Mouse (Mus musculus): Measurements from ENCODE around the gene Dtd1. TPM values are rescaled to one million over a fixed set of nuclear protein-coding genes. Genes with fewer than 3 reads are reported as not detected.
"Not testable (repeated sequence)": the region's sequence is repeated elsewhere in the genome, so short reads cannot be mapped to it uniquely, and the experiment has no call there.

Dtd1 gene
- 48.1 and 50.8 TPM in 2 replicates for polyA plus RNA-seq (2015; fragmentation: Nextera tagmentation; extraction: Ambion mirVana)

- peak; percentile 91 for ATAC-seq (ENCODE audit: insufficient number of reproducible peaks, insufficient read depth, low FRiP score, low TSS enrichment, low read depth)
- WGBS, result 1% methylated on average over 50 of the region's 50 CpGs
- H3K27ac ChIP-seq, result no peak within 1 kb of the TSS
Observed at GRCm38 (mm10) chr2:144599831-144600687, at the start of gene Dtd1. Gene Dtd1 (plus strand): TSS chr2:144599897.

GRCm38 (mm10) chr2:144550529-144550928 lies 49.2 kb upstream of the Dtd1 start, which contains the start of gene Rbbp9:
Gene Rbbp9 (minus strand): TSS chr2:144550869.
- Histone ChIP-seq H3K36me3 (peaks cover 20% of the 10 kb centered on the region), H3K4me2 (peak within 1 kb of the TSS; percentile 64), H3K4me3 (peak within 1 kb of the TSS; percentile 63), H3K9ac (peak within 1 kb of the TSS; percentile 85), H3K9me3 (no peaks in the 10 kb centered on the region), H3K27ac (peak within 1 kb of the TSS; percentile 87), H3K27me3 (no peaks in the 10 kb centered on the region), H3K4me1 (peaks cover 5% of the 10 kb centered on the region; the same call in 1 of the 2 replicates)
- WGBS, result under 1% methylated on average over 17 of the region's 17 CpGs
- peak; percentile 93 for ATAC-seq (ENCODE audit: insufficient number of reproducible peaks, insufficient read depth, low FRiP score, low TSS enrichment, low read depth)

More at GRCm38 (mm10) chr2:144599831-144600687, at the start of gene Dtd1:
- Histone ChIP-seq H3K4me1 (peaks cover 2% of the 10 kb centered on the region; the same call in 1 of the 2 replicates), H3K4me2 (peak within 1 kb of the TSS; percentile 68), H3K9me3 (no peaks in the 10 kb centered on the region), H3K36me3 (peaks cover 9% of the 10 kb centered on the region), H3K9ac (peak within 1 kb of the TSS; percentile 89), H3K27me3 (no peaks in the 10 kb centered on the region), H3K4me3 (peak within 1 kb of the TSS; percentile 71)

- no peaks in the 10 kb centered on the region for H3K9me3 ChIP-seq
- no peak overlapping the region for H3K4me3 ChIP-seq
- H3K36me3 ChIP-seq, result peaks cover under 1% of the 10 kb centered on the region; the same call in 1 of the 2 replicates
- no peak overlapping the region for H3K4me2 ChIP-seq
- 96% methylated on average over 3 of the region's 3 CpGs for WGBS
- no peak overlapping the region for H3K9ac ChIP-seq
- no peaks in the 10 kb centered on the region for H3K27me3 ChIP-seq
- peaks cover 18% of the 10 kb centered on the region for H3K4me1 ChIP-seq
- H3K27ac ChIP-seq, result no peak overlapping the region
- no peak for ATAC-seq (ENCODE audit: insufficient number of reproducible peaks, insufficient read depth, low FRiP score, low TSS enrichment, low read depth)
Observed at GRCm38 (mm10) chr2:144553905-144554304, 45.8 kb upstream of the Dtd1 start.

- Histone ChIP-seq H3K36me3 (peaks cover 15% of the 10 kb centered on the region), H3K9me3 (no peaks in the 10 kb centered on the region), H3K9ac (peak overlapping the region; percentile 88), H3K27me3 (no peaks in the 10 kb centered on the region), H3K4me1 (peaks cover 13% of the 10 kb centered on the region), H3K4me2 (peak overlapping the region; percentile 63), H3K27ac (peak overlapping the region; percentile 96), H3K4me3 (peak overlapping the region; percentile 80)
- no peak for ATAC-seq (ENCODE audit: insufficient number of reproducible peaks, insufficient read depth, low FRiP score, low TSS enrichment, low read depth)
- WGBS, result 3% methylated on average over 14 of the region's 14 CpGs
Observed at GRCm38 (mm10) chr2:144555286-144555819, 44.3 kb upstream of the Dtd1 start.

GRCm38 (mm10) chr2:144555820-144556552 lies 43.7 kb upstream of the Dtd1 start, which contains the start of gene Sec23b:
Gene Sec23b (plus strand): TSS chr2:144556229.
- H3K27ac ChIP-seq, result peak within 1 kb of the TSS; percentile 96
- H3K4me3 ChIP-seq, result peak within 1 kb of the TSS; percentile 80
- H3K36me3 ChIP-seq, result peaks cover 19% of the 10 kb centered on the region
- ATAC-seq (ENCODE audit: insufficient number of reproducible peaks, insufficient read depth, low FRiP score, low TSS enrichment, low read depth), result peak; percentile 96
- peak within 1 kb of the TSS; percentile 75 for H3K4me2 ChIP-seq
- no peaks in the 10 kb centered on the region for H3K27me3 ChIP-seq
- no peaks in the 10 kb centered on the region for H3K9me3 ChIP-seq
- peaks cover 13% of the 10 kb centered on the region for H3K4me1 ChIP-seq
- peak within 1 kb of the TSS; percentile 88 for H3K9ac ChIP-seq
- under 1% methylated on average over 44 of the region's 44 CpGs for WGBS

GRCm38 (mm10) chr2:144588723-144589122 lies 11.0 kb upstream of the Dtd1 start:
- Histone ChIP-seq H3K4me1 (no peaks in the 10 kb centered on the region), H3K27me3 (no peaks in the 10 kb centered on the region), H3K36me3 (peaks cover 67% of the 10 kb centered on the region), H3K27ac (no peak overlapping the region), H3K4me2 (no peak overlapping the region), H3K9me3 (no peaks in the 10 kb centered on the region), H3K9ac (no peak overlapping the region), H3K4me3 (no peak overlapping the region)
- 87% methylated on average over 4 of the region's 4 CpGs for WGBS
- ATAC-seq (ENCODE audit: insufficient number of reproducible peaks, insufficient read depth, low FRiP score, low TSS enrichment, low read depth), result no peak

- not testable (repeated sequence) for H3K9me3 ChIP-seq; H3K4me2 ChIP-seq; H3K4me1 ChIP-seq; H3K27me3 ChIP-seq; H3K27ac ChIP-seq; ATAC-seq (ENCODE audit: insufficient number of reproducible peaks, insufficient read depth, low FRiP score, low TSS enrichment, low read depth); H3K4me3 ChIP-seq; H3K9ac ChIP-seq
- peaks cover 35% of the 10 kb centered on the region for H3K36me3 ChIP-seq
- 65% methylated on average over 8 of the region's 8 CpGs for WGBS
Observed at GRCm38 (mm10) chr2:144593036-144593435, 6.7 kb upstream of the Dtd1 start.

- Histone ChIP-seq H3K4me2 (peak within 1 kb of the TSS; percentile 70), H3K9me3 (no peaks in the 10 kb centered on the region), H3K27ac (0 out of 2 replicates have a peak within 1 kb of the TSS, but pooled peaks have one; percentile 18), H3K4me1 (peaks cover 3% of the 10 kb centered on the region), H3K36me3 (peaks cover 25% of the 10 kb centered on the region), H3K27me3 (no peaks in the 10 kb centered on the region), H3K9ac (peak within 1 kb of the TSS; percentile 80), H3K4me3 (peak within 1 kb of the TSS; percentile 65)
- ATAC-seq (ENCODE audit: insufficient number of reproducible peaks, insufficient read depth, low FRiP score, low TSS enrichment, low read depth), result peak; percentile 90
- 2% methylated on average over 31 of the region's 31 CpGs for WGBS
Observed at GRCm38 (mm10) chr2:144593951-144594651, 5.6 kb upstream of the Dtd1 start, which contains the start of gene Smim26. Gene Smim26 (plus strand): TSS chr2:144594054.

- Histone ChIP-seq H3K4me1 (peaks cover 5% of the 10 kb centered on the region), H3K27ac (no peak overlapping the region), H3K27me3 (no peaks in the 10 kb centered on the region), H3K9ac (no peak overlapping the region), H3K9me3 (no peaks in the 10 kb centered on the region), H3K36me3 (peaks cover 9% of the 10 kb centered on the region), H3K4me2 (no peak overlapping the region), H3K4me3 (no peak overlapping the region)
- 79% methylated on average over 2 of the region's 2 CpGs for WGBS
- no peak for ATAC-seq (ENCODE audit: insufficient number of reproducible peaks, insufficient read depth, low FRiP score, low TSS enrichment, low read depth)
Observed at GRCm38 (mm10) chr2:144598006-144598405, 1.7 kb upstream of the Dtd1 start.

GRCm38 (mm10) chr2:144601576-144601975 lies 1.9 kb downstream of the Dtd1 start:
- 85% methylated on average over 1 of the region's 1 CpGs for WGBS
- no peaks in the 10 kb centered on the region for H3K36me3 ChIP-seq
- no peaks in the 10 kb centered on the region for H3K27me3 ChIP-seq
- ATAC-seq (ENCODE audit: insufficient number of reproducible peaks, insufficient read depth, low FRiP score, low TSS enrichment, low read depth), result no peak
- H3K9ac ChIP-seq, result no peak overlapping the region
- H3K4me2 ChIP-seq, result no peak overlapping the region
- H3K4me1 ChIP-seq, result 0 out of 2 replicates have a peak, but pooled peaks cover 2% of the 10 kb centered on the region
- no peak overlapping the region for H3K4me3 ChIP-seq
- H3K9me3 ChIP-seq, result no peaks in the 10 kb centered on the region
- no peak overlapping the region for H3K27ac ChIP-seq

GRCm38 (mm10) chr2:144613956-144614355 lies 14.3 kb downstream of the Dtd1 start:
- Histone ChIP-seq H3K4me1 (no peaks in the 10 kb centered on the region), H3K9me3 (no peaks in the 10 kb centered on the region), H3K27ac (no peak overlapping the region), H3K36me3 (no peaks in the 10 kb centered on the region), H3K9ac (no peak overlapping the region), H3K4me2 (no peak overlapping the region), H3K4me3 (no peak overlapping the region), H3K27me3 (no peaks in the 10 kb centered on the region)
- no peak for ATAC-seq (ENCODE audit: insufficient number of reproducible peaks, insufficient read depth, low FRiP score, low TSS enrichment, low read depth)
- 93% methylated on average over 6 of the region's 6 CpGs for WGBS

Measured in embryonic facial prominence, embryonic 13.5 days (tissue).